Mouse (Mus musculus): ENCODE measurements at regions not wholly inside any gene's neighbourhood (a gene's known extent, or its start where the extent isn't known, plus 50 kb on each side); places are given as distances from the start of the nearest gene placed in this dataset.

DNA sequence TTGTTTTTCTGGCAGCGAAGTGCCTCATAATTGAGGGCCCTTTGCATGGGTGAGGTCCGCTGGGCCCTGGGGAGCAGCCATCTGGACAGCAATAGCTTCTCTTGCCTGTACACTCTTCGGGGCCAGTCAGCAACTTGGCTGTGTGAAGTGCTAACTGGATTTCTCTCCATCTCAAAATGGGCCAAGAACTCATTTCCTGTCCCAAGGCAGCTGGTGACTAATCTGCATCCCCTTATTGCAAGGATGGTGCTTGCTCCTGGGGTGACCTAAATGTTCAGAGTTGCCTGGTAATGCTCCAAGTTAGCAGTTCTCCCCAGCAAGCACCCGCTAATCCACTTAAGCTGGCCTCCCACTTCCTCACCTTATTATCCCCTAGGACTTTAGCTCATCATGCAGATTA lies 346.2 kb upstream of the BB014433 start:
- TF ChIP-seq CTCF (conservative IDR thresholded peaks at IDR 0.05; ENCODE audit: low read length) (no peak), NANOG (IDR thresholded peaks at IDR 0.05; ENCODE audit: borderline replicate concordance, low read length) (no peak)
